Mouse (Mus musculus) midbrain, embryonic 15.5 days (tissue): ENCODE measurements at regions not wholly inside any gene's neighbourhood (a gene's known extent, or its start where the extent isn't known, plus 50 kb on each side); places are given as distances from the start of the nearest gene placed in this dataset.
A peak's percentile ranks its signal among the peaks of the same experiment; 100 is the strongest.

ENCODE experiments used
- ATAC-seq: fragments of 200-750 bp; cut with Nextera tagmentation; replicated peaks from 2 replicates; pipeline ENCODE4 v1.8.0; 2017; ENCODE audit warnings: moderate TSS enrichment
- H3K27ac ChIP-seq: fragments of 300-500 bp; sonication (generic); 2 replicates; pipeline ENCODE4 v1.5.1; 2015; ENCODE audit warnings: mild to moderate bottlenecking, inconsistent platforms
- H3K27me3 ChIP-seq: fragments of 300-500 bp; sonication (generic); replicated peaks from 2 replicates; pipeline ENCODE4 v1.6.1; 2015; ENCODE audit warnings: inconsistent platforms
- H3K36me3 ChIP-seq: fragments of 300-500 bp; sonication (generic); replicated peaks from 2 replicates; pipeline ENCODE4 v1.6.1; 2015; ENCODE audit warnings: inconsistent platforms
- H3K4me1 ChIP-seq: fragments of 300-500 bp; sonication (generic); 2 replicates; pipeline ENCODE4 v1.6.1; 2015; ENCODE audit warnings: inconsistent platforms
- H3K4me2 ChIP-seq: fragments of 300-500 bp; sonication (generic); 2 replicates; pipeline ENCODE4 v1.6.1; 2015; ENCODE audit warnings: inconsistent platforms, mild to moderate bottlenecking, moderate library complexity
- H3K4me3 ChIP-seq: fragments of 300-500 bp; sonication (generic); 2 replicates; pipeline ENCODE4 v1.5.1; 2015; ENCODE audit warnings: mild to moderate bottlenecking, inconsistent platforms
- H3K9ac ChIP-seq: fragments of 300-500 bp; sonication (generic); 2 replicates; pipeline ENCODE4 v1.6.1; 2015; ENCODE audit warnings: mild to moderate bottlenecking, inconsistent platforms
- H3K9me3 ChIP-seq: fragments of 300-500 bp; sonication (generic); 2 replicates; pipeline ENCODE4 v1.6.1; 2016; ENCODE audit warnings: inconsistent platforms
- WGBS: fragments of 180-500 bp; shearing (Covaris S2); methylation state at CpG from one replicate; pipeline ENCODE4 v1.1.7; 2015; ENCODE audit warnings: mixed read lengths; 5-methylcytosine and 5-hydroxymethylcytosine counted together

- Histone ChIP-seq H3K4me2 (no peak overlapping the region), H3K9me3 (no peaks in the 10 kb centered on the region), H3K27me3 (no peaks in the 10 kb centered on the region), H3K9ac (no peak overlapping the region), H3K4me3 (no peak overlapping the region), H3K27ac (no peak overlapping the region), H3K4me1 (no peaks in the 10 kb centered on the region), H3K36me3 (no peaks in the 10 kb centered on the region)
- 94% methylated on average over 4 of the region's 4 CpGs for WGBS
- 0 out of 2 replicates have a peak, but pooled peaks have one; percentile 11 for ATAC-seq
These were observed 76.5 kb downstream of the Gja1 start for GRCm38 (mm10) chr10:56453578-56454069.

- ATAC-seq, result no peak
- Histone ChIP-seq H3K4me1 (no peaks in the 10 kb centered on the region), H3K4me2 (no peak overlapping the region), H3K36me3 (no peaks in the 10 kb centered on the region), H3K9me3 (no peaks in the 10 kb centered on the region), H3K27ac (no peak overlapping the region), H3K4me3 (no peak overlapping the region), H3K27me3 (no peaks in the 10 kb centered on the region), H3K9ac (no peak overlapping the region)
- WGBS, result 96% methylated on average over 2 of the region's 2 CpGs
These were observed 78.8 kb downstream of the Gja1 start for GRCm38 (mm10) chr10:56455867-56456468.

GRCm38 (mm10) chr10:56468537-56468936 is 91.4 kb downstream of the Gja1 start:
- H3K27me3 ChIP-seq, result no peaks in the 10 kb centered on the region
- H3K36me3 ChIP-seq, result no peaks in the 10 kb centered on the region
- 64% methylated on average over 6 of the region's 6 CpGs for WGBS
- no peaks in the 10 kb centered on the region for H3K4me1 ChIP-seq
- no peaks in the 10 kb centered on the region for H3K9me3 ChIP-seq
- H3K4me2 ChIP-seq, result no peak overlapping the region
- no peak for ATAC-seq
- no peak overlapping the region for H3K4me3 ChIP-seq
- H3K27ac ChIP-seq, result no peak overlapping the region
- no peak overlapping the region for H3K9ac ChIP-seq

GRCm38 (mm10) chr10:56468993-56469712 is 92.0 kb downstream of the Gja1 start:
- H3K4me1 ChIP-seq, result no peaks in the 10 kb centered on the region
- no peak overlapping the region for H3K9ac ChIP-seq
- H3K9me3 ChIP-seq, result no peaks in the 10 kb centered on the region
- 56% methylated on average over 15 of the region's 15 CpGs for WGBS
- no peaks in the 10 kb centered on the region for H3K36me3 ChIP-seq
- ATAC-seq, result no peak
- no peak overlapping the region for H3K27ac ChIP-seq
- 0 out of 2 replicates have a peak overlapping the region, but pooled peaks have one; percentile 8 for H3K4me2 ChIP-seq
- no peaks in the 10 kb centered on the region for H3K27me3 ChIP-seq
- H3K4me3 ChIP-seq, result no peak overlapping the region

- Histone ChIP-seq H3K4me1 (no peaks in the 10 kb centered on the region), H3K9ac (no peak overlapping the region), H3K27ac (no peak overlapping the region), H3K4me3 (no peak overlapping the region), H3K36me3 (no peaks in the 10 kb centered on the region), H3K9me3 (no peaks in the 10 kb centered on the region), H3K27me3 (no peaks in the 10 kb centered on the region), H3K4me2 (no peak overlapping the region)
- WGBS, result 88% methylated on average over 3 of the region's 3 CpGs
- ATAC-seq, result no peak
These were observed 92.8 kb downstream of the Gja1 start for GRCm38 (mm10) chr10:56469895-56470294.

GRCm38 (mm10) chr10:56474951-56475350 is 97.8 kb downstream of the Gja1 start:
- no peaks in the 10 kb centered on the region for H3K27me3 ChIP-seq
- WGBS, result 81% methylated on average over 6 of the region's 6 CpGs
- no peak overlapping the region for H3K4me2 ChIP-seq
- H3K9me3 ChIP-seq, result no peaks in the 10 kb centered on the region
- ATAC-seq, result no peak
- no peak overlapping the region for H3K9ac ChIP-seq
- no peaks in the 10 kb centered on the region for H3K36me3 ChIP-seq
- no peak overlapping the region for H3K27ac ChIP-seq
- no peaks in the 10 kb centered on the region for H3K4me1 ChIP-seq
- no peak overlapping the region for H3K4me3 ChIP-seq

GRCm38 (mm10) chr10:56482156-56482716 is 105.1 kb downstream of the Gja1 start:
- 45% methylated on average over 9 of the region's 9 CpGs for WGBS
- Histone ChIP-seq H3K9me3 (no peaks in the 10 kb centered on the region), H3K4me3 (no peak overlapping the region), H3K36me3 (no peaks in the 10 kb centered on the region), H3K27ac (no peak overlapping the region), H3K4me2 (no peak overlapping the region), H3K27me3 (no peaks in the 10 kb centered on the region), H3K9ac (no peak overlapping the region), H3K4me1 (no peaks in the 10 kb centered on the region)
- ATAC-seq, result no peak

GRCm38 (mm10) chr10:56484931-56485330 is 107.8 kb downstream of the Gja1 start:
- no peak overlapping the region for H3K4me3 ChIP-seq
- no peak for ATAC-seq
- H3K27me3 ChIP-seq, result no peaks in the 10 kb centered on the region
- 89% methylated on average over 8 of the region's 8 CpGs for WGBS
- H3K27ac ChIP-seq, result no peak overlapping the region
- no peaks in the 10 kb centered on the region for H3K36me3 ChIP-seq
- no peak overlapping the region for H3K9ac ChIP-seq
- H3K4me2 ChIP-seq, result no peak overlapping the region
- no peaks in the 10 kb centered on the region for H3K4me1 ChIP-seq
- H3K9me3 ChIP-seq, result no peaks in the 10 kb centered on the region

GRCm38 (mm10) chr10:56485746-56486145 is 108.6 kb downstream of the Gja1 start:
- H3K27ac ChIP-seq, result no peak overlapping the region
- 89% methylated on average over 5 of the region's 5 CpGs for WGBS
- H3K9ac ChIP-seq, result no peak overlapping the region
- no peak overlapping the region for H3K4me2 ChIP-seq
- no peaks in the 10 kb centered on the region for H3K27me3 ChIP-seq
- no peak overlapping the region for H3K4me3 ChIP-seq
- H3K36me3 ChIP-seq, result no peaks in the 10 kb centered on the region
- H3K4me1 ChIP-seq, result no peaks in the 10 kb centered on the region
- H3K9me3 ChIP-seq, result no peaks in the 10 kb centered on the region
- ATAC-seq, result no peak

GRCm38 (mm10) chr10:56486584-56486983 is 109.5 kb downstream of the Gja1 start:
- no peaks in the 10 kb centered on the region for H3K27me3 ChIP-seq
- H3K4me3 ChIP-seq, result no peak overlapping the region
- no peak overlapping the region for H3K4me2 ChIP-seq
- no peak for ATAC-seq
- H3K36me3 ChIP-seq, result no peaks in the 10 kb centered on the region
- H3K9ac ChIP-seq, result no peak overlapping the region
- no peaks in the 10 kb centered on the region for H3K9me3 ChIP-seq
- WGBS, result 71% methylated on average over 6 of the region's 6 CpGs
- H3K4me1 ChIP-seq, result no peaks in the 10 kb centered on the region
- H3K27ac ChIP-seq, result no peak overlapping the region

- no peak overlapping the region for H3K4me2 ChIP-seq
- no peaks in the 10 kb centered on the region for H3K4me1 ChIP-seq
- no peak overlapping the region for H3K4me3 ChIP-seq
- H3K9me3 ChIP-seq, result no peaks in the 10 kb centered on the region
- WGBS, result 49% methylated on average over 1 of the region's 1 CpGs
- H3K36me3 ChIP-seq, result no peaks in the 10 kb centered on the region
- ATAC-seq, result no peak
- H3K27ac ChIP-seq, result no peak overlapping the region
- H3K27me3 ChIP-seq, result no peaks in the 10 kb centered on the region
- H3K9ac ChIP-seq, result no peak overlapping the region
These were observed 116.3 kb downstream of the Gja1 start for GRCm38 (mm10) chr10:56493461-56493860.

- ATAC-seq, result no peak
- Histone ChIP-seq H3K4me3 (no peak overlapping the region), H3K4me2 (no peak overlapping the region), H3K36me3 (no peaks in the 10 kb centered on the region), H3K27ac (no peak overlapping the region), H3K9ac (no peak overlapping the region), H3K4me1 (no peaks in the 10 kb centered on the region), H3K9me3 (no peaks in the 10 kb centered on the region), H3K27me3 (no peaks in the 10 kb centered on the region)
- WGBS, result 84% methylated on average over 4 of the region's 4 CpGs
These were observed 118.2 kb downstream of the Gja1 start for GRCm38 (mm10) chr10:56495352-56495751.

- Histone ChIP-seq H3K36me3 (no peaks in the 10 kb centered on the region), H3K9me3 (no peaks in the 10 kb centered on the region), H3K4me3 (no peak overlapping the region), H3K27me3 (no peaks in the 10 kb centered on the region), H3K4me2 (no peak overlapping the region), H3K4me1 (no peaks in the 10 kb centered on the region), H3K9ac (no peak overlapping the region), H3K27ac (no peak overlapping the region)
- WGBS, result 87% methylated on average over 1 of the region's 1 CpGs
- ATAC-seq, result no peak
These were observed 141.9 kb downstream of the Gja1 start for GRCm38 (mm10) chr10:56519041-56519440.
